Mouse (Mus musculus) layer of hippocampus, adult 9-10 months (tissue): ENCODE results near the gene Ess2.

ENCODE experiments used
- DNase-seq: peaks from one replicate; pipeline ENCODE4 v3.0.0; 2022; ENCODE audit warnings: low spot score

Gene Ess2

DNA sequence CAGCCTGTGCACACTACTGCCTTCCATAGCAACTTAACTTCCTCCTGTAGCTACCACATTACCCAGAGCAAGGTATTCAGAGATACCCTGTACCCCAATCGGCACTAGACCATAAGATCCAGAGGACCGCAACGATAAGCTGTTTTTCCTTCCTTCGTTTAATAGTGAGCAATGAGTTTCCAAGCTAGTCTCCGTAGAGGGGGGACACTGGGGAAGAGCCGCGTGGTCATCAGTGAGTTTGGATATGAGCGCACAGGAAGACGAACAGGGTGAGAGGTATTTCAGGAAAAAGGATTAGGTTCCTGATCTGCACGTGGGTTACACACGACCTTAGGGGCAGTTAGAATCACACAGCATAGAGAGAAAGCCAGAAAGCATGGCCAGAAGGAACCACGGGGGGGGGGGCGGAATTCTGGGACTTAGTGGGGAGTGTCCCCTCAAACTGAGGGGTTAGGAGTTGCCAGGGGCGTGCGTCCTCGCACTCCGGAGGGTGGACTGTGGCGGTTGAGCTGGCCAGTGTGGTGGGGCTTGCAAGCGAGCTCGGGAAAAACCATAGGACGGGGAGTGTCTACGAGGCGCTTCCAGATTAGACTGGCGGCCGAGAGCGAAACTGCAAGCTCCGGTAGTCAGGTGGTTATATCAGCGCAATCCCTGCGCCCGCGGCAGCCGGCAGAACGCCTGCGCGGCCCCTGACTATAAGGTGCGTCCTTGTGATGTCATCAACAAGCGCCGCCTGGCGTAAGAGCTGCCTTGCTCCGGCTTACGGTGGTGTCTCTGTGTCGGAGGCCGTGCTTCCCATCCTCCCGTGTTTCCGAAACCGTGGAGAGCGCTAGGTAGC is 10.4 kb upstream of the Ess2 start:
- DNase-seq = peak; percentile 86

DNA sequence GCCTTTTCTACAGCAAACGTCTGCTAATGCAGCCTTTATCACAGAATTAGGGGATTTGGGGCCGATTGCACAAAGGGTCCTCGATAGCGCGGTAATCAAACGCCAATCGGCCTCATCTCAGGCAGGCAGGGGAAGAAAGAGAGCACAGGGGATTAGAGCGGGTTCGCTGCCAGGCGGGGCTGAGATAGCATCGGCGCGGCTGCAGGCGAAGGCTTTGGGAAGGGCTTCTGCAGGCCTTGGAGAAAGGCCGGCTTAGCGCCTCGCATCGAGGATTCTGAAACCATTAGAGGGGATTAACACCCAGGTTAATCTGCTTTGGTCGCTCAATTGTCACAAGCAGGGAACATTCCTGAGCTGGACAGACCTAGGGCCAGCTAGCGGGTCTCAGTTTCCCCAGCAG is 9.4 kb upstream of the Ess2 start:
- DNase-seq = no peak

DNA sequence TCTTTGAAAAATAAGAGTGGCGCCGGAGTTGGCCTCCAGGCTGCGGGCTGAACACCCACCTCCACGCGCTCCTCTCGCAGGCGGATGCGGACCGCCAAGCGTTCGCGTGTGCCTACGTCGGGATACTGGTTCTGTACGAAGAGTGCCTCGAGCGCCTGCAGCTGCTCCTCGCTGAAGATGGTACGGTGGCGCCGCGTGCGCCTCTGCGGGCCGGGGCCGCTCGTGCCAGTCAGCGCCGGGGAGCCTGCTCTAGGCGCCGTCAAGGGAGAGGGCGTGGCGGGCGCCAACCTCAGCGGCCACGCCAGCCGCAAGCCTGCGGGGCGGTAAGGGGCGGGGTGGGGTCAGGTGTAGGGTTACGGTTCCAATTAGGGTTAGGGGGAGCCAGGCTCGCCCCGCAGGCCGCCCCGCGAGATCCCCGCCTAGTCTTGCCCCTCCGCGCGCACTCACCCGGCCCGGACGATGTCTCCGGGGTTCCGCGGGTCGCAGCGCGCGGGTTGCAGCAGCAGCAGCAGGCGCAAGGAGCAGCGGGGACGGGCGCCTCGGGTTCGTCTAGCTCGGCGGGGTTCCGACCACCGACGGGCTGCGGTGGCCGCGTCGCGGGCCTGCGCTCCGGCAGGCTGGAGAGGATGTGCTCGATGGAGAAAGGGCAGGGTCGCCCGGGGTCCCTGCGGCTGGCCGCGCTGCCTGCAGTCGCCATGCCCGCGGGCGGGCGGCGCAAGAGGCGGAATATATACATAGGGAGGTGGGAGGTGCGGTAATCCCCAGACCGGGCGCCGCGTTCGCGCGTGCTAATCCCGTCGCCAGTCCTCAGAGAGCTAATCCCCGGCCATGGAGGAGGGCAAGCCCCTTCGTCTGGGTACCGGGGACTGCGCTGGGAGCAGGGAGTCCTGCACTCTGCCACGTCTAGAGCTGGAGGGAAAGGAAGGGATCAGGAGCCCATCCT is 3.4 kb upstream of the Ess2 start, which contains the start of gene Gsc2:
Gene Gsc2, minus strand, starts transcription at position 753 of the 943 bp plus-strand sequence.
- DNase-seq = no peak

DNA sequence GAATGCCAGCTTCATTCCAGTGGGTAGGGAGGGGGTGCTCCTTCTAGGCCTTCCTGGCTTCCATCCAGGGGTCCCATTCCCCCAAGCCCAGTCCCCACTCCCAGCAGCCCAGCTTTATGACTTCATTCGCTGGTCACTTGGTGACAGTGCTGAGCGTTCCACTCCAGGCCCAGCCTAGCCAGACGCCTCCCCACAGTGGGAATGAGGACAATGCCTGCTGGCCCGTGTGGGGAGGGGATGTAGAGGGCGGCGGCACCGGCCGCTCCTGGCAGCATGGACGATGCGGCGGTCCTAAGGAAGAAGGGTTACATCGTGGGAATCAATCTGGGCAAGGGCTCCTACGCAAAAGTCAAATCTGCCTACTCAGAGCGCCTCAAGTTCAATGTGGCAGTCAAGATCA is 12.7 kb downstream of the Ess2 start, which contains the start of the genes Dgcr2 and Tssk2:
Gene Dgcr2, minus strand, starts transcription at position 101 of the 400 bp plus-strand sequence.
Gene Tssk2, plus strand, starts transcription at position 176 of the 400 bp plus-strand sequence.
- DNase-seq = no peak

DNA sequence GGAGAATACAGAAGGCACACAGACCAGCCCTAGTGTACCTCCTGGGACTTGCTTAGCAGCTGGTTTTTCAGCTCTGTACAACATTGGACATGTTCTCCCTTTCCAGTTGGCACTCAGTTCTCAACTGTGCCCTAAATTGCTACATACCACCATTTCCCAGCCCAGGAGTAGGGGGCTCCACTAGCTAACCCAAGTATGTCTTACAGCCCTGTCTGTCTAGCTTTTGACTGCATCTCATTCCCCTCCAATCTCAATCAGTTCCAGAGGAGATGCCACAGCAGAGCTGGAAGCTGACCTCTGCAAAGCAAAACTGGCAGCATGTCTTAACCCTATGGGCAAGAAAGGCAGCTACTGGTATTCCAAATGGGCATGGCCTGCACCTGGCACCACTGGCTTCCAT is 15.1 kb downstream of the Ess2 start:
- no peak for DNase-seq

DNA sequence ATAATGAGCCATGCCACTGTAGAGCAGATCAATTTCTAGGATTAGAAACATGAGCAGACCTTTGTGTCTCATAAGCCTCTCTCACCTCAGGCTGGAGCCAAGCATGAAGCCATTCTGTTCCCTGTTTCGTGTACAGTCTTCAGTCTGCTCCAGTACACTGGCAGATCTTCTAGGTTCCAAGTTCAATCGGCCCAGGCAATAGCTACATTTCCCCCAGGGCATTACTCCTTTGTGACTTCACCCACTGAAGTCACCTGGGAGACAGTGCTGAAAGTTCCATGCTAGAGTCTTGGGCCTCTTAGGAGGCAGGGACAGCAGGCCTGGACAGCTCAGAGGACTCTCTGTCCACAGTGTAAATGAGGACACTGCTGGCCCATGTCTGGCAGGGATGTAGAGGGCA is 17.2 kb downstream of the Ess2 start, which contains the start of gene Tssk1:
Gene Tssk1, plus strand, starts transcription at position 301 of the 400 bp plus-strand sequence.
- DNase-seq = no peak

DNA sequence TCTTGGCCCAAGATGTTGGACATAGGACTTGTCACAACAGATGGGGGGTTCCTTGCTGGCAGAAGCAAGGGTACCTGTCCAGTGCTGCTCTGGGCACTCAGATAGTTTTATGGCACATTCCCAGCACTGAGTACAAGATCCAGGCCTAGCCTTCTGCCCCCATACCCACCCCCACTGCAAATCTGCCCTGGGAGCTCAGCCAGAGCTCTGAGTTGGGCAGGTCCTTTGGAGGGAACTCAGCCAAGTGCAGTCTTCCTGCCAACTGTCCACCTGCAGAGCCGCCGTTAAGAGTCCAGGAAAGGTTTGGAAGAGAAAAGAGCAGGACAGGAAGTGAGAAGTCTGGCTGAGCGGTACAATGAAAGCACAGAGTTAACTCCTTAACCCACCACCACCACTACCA is 18.5 kb downstream of the Ess2 start:
- no peak for DNase-seq

DNA sequence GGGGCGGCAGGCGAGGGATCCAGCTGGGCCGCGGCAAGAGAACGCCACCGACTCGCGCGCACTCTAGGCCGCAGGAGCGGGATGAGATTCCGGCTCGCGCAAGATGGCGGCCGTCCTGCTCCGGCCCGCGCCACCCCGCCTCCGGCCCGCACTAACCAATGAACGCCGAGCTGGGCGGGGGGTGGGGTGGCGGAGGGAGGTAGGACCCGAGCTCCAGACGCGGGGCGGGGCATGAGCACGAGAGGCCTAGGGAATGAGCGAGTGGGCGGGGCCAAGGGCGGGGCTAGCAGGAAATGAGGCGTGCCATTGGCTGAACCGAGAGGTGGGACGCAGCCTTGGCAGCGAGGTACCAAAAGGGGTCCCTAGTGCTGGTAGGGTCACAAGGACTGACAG is 19.6 kb downstream of the Ess2 start, which contains the start of gene Gm20518:
Gene Gm20518, minus strand, starts transcription at position 105 of the 393 bp plus-strand sequence.
- DNase-seq = peak; percentile 93

DNA sequence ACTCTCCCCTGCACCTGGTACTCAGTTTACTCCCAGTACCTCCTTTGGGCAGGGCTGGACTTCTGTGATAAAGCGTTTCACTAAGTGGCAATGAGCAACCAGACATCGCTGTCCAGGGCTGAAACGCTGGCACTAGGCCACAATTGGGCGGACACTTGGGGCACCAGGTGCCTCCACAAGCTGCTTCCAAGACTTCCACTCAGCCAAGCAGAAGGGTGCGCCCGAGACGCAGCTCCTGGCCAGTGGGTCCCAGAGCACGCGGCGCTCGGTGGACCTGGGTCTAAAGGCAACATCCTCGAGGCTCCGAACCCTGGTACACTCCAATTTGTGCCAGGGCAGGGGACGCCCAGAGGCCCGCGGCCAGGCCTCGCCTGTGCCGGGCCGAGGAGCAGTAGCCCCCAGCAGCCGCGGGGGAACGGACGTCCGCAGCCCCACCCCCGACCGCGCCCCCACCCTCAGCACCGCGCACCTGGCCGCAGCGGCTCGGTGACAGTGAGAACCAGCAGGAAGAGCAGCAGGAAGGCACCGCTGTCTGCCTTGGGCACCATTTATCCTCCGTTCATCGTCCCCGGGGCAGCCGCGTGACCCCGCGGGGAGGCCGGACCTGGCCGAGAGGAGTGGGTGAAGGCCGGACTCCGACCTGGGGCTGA is 20.1 kb downstream of the Ess2 start:
- no peak for DNase-seq

DNA sequence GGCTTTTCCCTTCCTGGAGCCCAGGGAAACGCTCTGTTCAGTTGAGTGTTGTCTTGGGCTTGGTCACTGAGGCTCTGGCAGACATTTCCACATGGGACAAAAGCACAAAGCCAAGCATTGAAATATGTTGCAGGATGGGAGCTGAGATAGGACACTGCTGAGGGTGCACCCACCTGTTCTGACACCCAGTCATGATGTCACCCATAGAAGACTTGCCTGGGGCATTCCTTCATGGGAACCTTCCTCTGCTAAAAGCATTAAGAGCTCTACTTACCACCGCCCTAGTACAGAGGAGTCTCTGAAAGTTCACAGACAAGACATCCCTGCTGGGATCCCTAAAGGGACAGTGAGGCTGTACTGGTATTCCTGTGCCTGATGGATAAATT is 20.8 kb downstream of the Ess2 start:
- no peak for DNase-seq

DNA sequence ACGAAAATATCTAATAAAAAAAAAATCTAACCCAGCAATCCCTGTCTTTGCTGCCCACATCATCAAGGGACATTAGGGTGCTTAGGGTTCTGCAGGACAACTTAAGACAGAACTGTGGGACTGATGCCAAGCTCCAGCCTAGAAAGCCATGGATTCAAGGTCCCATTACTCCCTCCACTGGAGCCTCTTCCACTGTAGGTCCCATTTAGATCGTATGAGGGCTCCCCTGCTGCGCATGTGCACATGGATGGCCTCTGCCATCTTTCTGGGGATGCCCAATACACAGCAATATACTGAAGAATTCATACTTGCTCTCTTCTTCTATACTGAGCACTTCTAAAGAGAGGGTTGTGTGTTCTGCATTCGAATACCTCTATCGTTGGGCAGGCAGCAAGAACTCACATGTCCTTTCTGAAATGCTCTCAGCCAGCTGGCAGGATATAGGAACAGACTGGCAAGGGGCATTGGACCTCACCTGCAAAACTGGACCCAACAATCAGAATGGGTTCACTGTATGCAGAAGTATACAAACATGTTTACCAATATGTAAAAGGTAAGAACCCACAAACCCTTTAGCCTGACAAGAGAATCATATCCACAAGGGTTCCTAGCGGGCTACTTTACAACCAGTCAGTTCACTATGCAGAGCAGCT is 21.3 kb downstream of the Ess2 start:
- no peak for DNase-seq

DNA sequence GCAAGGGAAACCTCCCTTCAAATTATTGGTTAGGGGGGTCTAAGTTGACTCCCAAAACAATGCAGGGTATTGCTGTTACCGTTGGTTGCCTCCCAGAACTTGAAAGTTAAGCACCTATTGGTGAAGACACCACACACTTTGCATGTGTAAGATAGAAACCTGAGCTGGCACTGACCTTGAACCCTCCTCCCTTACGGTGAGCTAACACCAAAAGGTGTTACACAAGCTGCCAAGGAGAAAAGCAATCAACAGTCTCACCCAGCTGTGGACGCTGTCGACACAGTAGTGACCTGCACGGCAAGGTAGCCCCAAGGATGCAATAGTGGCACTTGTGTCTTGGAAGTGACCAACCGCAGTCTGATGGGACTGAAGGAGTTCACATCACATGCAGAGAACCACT is 27.0 kb downstream of the Ess2 start:
- no peak for DNase-seq

DNA sequence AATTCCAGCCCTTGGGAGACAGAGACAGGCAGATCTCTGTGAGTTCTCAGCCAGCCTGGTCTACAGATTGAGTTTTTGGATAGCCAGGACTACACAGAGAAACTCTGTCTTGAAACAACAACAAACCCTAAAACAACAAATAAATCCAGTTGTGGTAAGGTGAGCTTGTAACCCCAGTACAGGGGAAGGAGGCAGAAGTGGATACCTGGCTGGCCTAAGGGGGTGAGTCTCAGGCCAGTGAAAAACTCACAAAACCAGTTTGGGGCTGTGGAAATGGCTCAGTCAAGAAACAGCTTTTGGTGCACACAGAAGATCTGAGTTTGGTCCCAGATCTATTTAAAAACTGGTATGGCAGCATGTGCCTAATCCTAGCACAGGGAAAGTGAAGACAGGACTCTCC is 29.0 kb downstream of the Ess2 start:
- no peak for DNase-seq

DNA sequence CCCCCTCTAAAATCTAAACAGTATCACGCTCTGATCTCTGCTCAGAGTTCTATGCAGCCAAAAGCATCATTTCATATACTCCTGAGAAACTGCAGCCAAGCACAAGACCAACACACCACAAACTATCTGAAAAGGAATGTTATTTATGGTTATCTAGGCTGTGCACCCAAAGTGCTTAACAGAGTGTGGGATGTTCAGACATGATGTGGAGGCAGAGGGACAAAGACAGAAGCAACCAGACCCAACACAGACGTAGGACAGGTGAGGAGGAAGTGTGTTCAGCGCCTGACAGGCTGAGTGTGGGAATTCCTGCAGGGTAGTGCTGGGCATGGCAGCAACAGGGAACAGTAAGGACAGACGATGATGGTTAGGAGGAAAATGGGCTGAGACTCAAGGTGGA is 31.6 kb downstream of the Ess2 start:
- DNase-seq = no peak

DNA sequence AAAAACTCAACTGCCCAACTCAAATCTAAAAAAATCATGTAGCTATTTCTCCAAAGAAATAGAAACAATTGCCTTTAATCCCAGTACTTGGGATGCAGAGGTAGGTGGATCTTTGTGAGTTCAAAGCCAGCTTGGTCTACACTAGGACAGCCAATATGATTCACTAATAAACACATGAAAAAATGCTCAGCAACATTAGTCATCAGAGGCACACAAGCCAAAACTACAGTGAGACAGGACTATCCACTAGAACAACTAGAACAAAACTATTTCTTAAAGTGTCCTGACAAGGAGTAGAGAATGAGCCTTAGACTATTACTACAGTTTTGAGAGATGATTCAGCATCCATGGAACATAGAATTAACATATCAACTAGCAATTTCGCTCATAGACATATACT is 35.1 kb downstream of the Ess2 start:
- DNase-seq = no peak

DNA sequence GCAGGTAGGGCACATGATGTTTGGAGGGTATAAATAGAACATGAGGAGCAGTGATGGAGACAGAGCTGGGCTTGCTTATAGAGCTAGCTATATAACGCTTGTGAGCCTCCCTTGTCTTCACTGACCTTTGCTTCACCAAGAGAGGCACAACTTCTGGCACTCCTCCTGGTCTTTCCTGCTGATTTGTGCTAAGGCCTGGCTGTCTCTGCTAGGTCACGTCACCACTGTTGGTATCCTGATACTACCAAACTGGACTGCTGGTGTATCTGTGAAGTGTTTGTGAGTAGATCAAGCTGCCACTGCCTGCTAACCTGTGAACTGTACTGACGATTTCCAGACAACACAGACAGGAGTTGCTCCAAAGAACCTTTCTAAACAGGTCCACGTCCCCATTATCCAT is 36.0 kb downstream of the Ess2 start:
- no peak for DNase-seq

DNA sequence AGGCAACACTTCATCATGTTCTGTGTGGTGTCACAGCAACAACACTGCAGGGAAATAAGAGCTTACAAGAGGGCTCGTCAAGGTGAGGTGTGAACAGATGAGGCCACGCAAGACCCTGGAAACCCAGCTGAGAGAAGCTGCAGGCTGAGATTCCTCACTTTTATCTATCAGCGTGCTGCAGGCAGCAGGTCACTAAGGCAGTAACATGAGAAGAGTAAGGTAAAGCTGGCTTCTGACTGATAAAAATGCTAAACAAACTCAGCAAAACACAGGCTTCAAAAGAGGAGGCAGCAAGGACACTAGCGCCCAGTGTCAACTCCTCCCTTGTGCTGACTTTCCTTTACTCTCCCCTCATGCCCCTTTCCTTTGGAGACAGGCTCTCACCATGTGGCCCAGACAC is 38.2 kb downstream of the Ess2 start:
- DNase-seq = no peak

DNA sequence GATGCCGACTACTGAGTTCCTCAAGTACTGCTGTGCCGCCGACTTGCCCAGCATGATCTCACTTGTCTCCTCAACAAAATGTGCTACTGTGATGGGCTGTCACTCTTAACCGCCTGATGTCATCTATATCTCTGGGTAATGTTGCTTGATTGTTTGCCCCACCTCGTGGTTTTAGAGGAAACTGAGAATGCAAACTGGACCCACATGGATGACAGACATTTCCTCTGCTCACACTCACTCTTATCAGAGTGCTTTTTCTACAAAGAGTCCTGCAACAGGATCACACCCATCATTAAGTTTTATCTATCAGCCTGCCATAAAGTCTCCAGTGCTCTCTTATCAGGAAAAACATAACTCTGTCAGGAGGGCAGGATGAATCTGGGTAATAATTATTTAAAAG is 39.9 kb downstream of the Ess2 start:
- no peak for DNase-seq

DNA sequence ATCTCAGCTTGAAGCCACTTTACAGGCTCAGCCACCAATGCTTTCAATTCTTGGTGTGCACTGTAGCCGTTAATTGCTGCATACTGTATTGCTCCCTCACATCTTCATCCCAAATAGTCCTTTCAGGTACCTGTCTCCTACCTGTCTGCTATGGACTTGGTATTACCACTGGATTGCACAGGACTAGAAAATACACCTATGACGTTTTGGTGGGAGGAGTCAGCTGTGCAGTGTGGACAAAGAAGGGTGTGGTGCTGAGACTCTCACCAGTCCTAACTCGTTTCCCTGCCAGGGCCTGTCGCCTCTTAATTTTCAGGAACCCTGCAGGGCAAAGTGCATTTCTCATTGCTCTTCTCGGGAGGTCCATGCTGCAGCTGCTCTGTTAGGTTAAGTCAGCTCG is 45.4 kb downstream of the Ess2 start:
- no peak for DNase-seq

DNA sequence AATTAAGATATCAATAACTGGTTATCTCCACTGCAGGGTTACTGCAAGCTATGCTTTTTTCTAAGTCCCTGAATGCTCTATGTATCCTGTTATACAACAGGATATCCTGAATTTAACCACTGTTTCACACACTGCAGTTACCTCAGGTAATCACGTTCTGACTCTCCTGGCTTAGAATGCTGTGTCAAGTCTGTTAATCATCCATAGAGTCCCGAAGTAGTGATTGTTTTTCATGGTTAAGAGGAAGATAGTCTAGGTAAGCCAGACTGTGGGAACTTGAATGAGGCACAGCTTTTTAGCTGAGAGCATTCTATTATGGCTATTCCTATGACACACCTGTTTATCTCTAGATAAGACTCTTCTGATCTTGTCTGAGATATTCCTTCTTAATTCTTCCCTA is 45.9 kb downstream of the Ess2 start:
- no peak for DNase-seq

DNA sequence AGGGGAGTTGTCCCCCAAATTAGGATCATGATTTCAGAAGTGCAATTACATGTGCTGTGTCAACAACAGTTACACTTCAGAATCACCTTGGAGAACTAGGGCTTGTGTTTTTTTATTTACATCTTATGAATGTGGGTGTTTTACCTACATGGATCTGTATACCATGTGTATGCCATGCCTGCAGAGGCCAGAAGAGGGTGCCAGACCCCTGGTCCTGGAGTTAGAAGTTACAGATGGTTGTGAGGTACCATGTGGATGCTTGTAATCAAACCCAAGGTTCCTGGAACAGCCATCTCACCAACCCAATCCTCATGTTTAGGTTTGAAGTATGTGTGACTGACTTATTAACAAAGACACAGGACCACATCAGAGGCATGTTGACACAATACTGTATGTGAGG is 52.6 kb downstream of the Ess2 start:
- DNase-seq = no peak

DNA sequence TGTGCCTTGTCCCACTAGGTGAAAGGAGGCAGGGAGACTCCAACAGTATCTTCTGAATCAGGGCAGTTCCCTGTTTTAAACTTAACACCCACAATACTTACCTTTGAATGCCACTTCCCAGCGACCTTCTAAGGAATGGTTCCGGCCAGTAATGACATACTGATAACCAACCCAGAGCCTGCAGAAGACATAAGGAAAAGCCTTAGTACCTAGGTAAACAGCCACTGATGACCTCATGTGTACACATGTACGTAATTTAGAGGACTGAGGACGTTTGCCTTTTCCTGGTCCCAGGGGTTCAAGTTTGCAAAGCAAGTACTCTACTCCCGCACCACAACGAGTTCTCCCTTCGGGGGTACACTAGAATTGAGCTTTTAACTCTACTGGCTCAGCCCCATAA is 54.0 kb downstream of the Ess2 start:
- DNase-seq = no peak
